Mouse (Mus musculus): ENCODE measurements around the gene Fbxo36.

DNA sequence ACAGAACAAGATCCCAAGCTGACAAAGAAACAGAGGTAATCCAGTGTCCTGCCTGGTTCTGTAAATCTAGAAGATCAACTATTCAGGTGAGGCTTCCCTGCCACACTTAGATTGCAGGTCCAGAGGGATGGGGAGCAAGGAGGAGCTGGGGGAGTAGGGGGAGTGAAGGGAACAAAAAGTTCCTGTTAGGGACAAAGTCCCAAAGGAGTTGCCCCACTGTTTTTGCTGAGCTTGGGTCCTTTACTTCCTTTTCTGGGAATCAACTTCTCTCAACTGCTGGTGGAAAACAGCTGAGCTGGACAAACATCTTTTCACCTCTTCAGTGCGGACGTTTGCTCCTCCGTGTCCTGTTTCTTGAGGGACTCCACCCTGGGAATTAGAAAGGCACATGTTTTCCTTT, 106.3 kb downstream of the Fbxo36 start:
- TF ChIP-seq POLR2A (IDR thresholded peaks at IDR 0.05; ENCODE audit: low read depth, low read length) (no peak), CTCF (IDR thresholded peaks at IDR 0.05; ENCODE audit: borderline replicate concordance, insufficient read depth, low read length) (no peak)
